Mouse (Mus musculus): ENCODE results near the gene Hba-a2. TPM values are rescaled to one million over a fixed set of nuclear protein-coding genes. Genes with fewer than 3 reads are reported as not detected.
A peak's percentile ranks its signal among the peaks of the same experiment; 100 is the strongest.

Hba-a2 gene
- total RNA-seq, 2 experiments from 2014 or later = 253 to 257 TPM

DNA sequence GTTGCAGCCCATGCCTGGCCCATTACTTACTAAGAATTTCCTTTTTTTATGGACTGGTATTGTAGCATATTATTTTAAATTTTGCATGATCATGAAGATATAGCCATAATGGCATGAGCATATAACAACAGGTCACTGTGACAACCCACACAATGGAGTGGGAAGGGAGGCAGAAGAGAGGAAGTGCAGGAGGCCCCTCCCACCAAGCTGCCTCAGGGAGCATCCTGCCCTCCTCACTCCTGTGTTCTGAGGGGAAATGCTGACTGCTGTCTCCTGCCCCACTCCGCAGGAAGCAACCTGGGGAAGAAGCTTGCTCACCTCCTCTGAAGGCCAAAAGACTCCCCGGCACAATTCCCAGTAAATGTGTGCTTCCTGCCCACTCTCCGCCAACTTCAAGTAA, 13.6 kb downstream of the Hba-a2 start:
- no peak for DNase-seq (ENCODE audit: low spot score in 2 of 2)

GRCm38 (mm10) chr11:32316009-32316408, 19.7 kb downstream of the Hba-a2 start:
- no peak for DNase-seq (ENCODE audit: low spot score in 2 of 2)

DNA sequence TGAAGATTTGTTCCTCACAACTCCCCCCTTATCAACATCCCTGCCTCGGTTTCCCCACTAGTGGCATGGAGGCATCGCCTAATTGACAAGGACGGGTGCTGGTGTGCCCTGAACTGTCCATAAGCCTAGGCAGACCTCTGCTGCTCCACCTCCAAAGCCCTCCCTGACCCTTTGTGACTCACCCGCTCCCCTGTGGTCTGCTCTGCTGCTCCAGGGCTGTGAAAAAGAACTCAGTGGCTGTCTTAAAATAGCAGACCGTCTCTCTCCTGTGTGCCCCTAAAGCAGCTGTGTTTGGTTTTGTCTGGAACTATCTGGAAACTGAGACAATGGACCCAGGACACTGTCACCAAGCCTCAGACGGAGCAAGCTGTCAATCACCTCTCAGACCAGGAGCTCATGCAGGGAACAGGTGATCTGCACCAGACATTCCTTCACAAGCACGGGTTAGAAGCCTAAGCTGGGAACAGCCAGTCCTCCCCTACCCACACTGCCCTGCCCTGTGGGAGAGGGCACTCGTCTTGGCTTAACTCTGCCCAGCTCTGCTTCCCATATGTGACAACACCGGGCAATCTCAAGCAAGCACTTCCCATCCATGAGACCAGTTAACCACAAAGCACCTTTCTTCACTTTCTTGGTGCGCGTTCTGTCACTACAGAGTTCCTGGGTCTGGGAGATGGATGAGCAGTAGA, 24.4 kb downstream of the Hba-a2 start:
- DNase-seq (ENCODE audit: low spot score in 2 of 2) = no peak

DNA sequence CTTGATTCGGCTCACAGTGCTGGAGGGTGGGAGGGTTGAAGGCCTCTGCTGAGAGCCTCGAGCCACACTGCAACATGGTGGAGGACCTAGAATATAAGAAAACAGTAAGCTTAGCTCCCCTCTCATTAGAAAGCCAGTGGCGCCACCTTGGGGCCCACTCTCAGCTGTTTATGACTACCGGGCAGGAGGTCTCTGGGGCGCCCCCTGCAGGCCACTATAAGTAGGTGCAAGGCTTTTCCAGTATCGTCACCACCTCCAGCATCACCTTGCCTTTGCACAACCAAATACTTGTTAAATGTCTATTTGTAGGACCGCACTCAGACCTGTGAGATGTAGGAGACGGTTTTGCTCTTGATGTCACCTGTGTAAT, 24.9 kb downstream of the Hba-a2 start:
- peak in 1 of 2 experiments; percentile 74 for DNase-seq (ENCODE audit: low spot score in 2 of 2)

- peak; percentile 48 to 89 for DNase-seq (ENCODE audit: low spot score in 2 of 2)
These were observed 28.3 kb downstream of the Hba-a2 start for GRCm38 (mm10) chr11:32324609-32325008.

DNA sequence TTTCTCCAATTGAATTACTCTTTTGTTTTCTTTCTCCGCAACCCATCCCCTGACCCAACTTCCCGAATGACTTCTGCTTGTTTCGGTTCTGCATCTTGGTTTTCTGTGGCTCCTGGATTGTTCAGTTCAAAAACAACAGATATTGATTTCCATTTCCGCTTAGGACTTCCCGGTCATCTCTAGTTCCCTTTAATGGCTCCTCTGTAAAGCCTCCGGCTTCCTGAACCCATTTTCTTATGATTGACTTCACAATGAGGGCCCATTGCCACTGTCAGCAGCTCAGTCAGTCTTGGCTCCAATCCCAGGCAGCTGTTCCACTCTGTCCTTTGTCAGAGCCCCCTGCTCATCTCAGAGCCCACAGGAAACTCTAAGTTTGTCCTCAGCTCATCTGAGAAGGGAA, 34.8 kb downstream of the Hba-a2 start:
- no peak for DNase-seq (ENCODE audit: low spot score in 2 of 2)

DNA sequence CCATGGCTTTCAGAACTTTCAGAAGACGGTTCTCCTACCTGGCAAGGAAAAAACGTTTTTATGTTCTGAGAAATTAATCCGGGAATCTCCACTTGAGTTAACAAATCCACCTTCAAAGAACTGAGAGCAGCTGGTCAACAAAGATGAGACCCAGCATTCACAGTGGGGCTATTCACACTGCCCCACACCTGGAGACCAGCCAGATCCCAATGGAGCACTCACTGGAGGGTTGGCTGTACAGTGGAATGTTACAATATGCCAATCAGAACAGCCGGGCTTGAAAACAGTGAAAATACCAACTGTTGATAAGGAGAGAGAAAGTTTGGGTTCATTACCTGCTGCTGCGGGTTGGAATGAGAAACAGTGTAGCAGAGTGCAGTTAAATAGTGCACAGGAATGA, 35.6 kb downstream of the Hba-a2 start:
- DNase-seq (ENCODE audit: low spot score in 2 of 2) = no peak

GRCm38 (mm10) chr11:32333235-32333634, 36.9 kb downstream of the Hba-a2 start:
- DNase-seq (ENCODE audit: low spot score in 2 of 2) = peak; percentile 36 to 70

GRCm38 (mm10) chr11:32336435-32336907, 40.2 kb downstream of the Hba-a2 start:
- DNase-seq (ENCODE audit: low spot score in 2 of 2) = no peak

- DNase-seq (ENCODE audit: low spot score in 2 of 2) = no peak
These were observed 42.8 kb downstream of the Hba-a2 start for GRCm38 (mm10) chr11:32339131-32339531.

DNA sequence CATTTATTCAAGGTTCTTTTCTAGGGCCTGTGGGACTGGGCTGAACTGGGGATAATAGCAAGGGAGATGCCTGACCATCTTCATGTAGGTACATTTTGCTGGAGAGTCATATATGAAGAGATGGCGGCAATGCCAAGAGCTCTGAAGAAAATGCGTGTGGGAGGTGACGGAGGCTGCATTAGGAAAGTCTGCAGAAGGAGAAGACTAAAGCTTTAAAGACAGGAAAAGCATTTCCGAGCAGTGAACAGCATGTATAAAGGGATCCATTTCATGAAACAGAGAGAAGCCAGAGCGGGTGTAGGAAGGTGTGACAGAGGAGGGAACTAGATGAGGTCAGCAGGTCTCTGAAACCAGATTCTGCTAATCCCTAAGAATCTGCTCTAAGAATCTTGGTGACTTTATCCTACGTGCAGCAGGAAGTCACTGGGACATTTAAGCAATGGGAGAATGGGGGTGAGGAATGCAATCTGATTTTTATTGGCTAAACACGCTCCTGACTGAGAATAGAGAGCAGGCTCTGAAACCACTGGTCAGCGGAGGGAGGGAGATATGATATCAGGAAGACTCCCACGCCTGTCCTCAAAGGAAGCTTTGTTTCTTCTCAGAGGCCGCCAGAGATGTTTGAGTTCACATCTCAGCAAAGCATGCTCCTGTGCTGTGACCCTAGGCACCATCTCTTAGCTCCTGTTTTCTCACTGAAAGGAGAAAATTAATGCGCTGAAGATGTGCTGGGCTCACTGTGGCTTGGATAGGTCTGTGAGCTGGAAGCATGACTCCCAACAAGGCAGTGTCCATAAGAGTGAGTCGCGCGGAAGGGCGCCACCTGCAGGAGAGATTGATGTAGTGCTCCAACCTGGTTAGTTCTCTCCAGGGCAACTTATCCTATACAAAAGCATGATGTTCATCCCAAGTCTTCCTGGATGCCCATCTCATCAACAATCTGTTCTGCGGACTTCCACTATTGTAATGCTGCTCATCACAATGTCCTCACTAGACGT, 44.5 kb downstream of the Hba-a2 start:
- DNase-seq (ENCODE audit: low spot score in 2 of 2) = no peak

DNA sequence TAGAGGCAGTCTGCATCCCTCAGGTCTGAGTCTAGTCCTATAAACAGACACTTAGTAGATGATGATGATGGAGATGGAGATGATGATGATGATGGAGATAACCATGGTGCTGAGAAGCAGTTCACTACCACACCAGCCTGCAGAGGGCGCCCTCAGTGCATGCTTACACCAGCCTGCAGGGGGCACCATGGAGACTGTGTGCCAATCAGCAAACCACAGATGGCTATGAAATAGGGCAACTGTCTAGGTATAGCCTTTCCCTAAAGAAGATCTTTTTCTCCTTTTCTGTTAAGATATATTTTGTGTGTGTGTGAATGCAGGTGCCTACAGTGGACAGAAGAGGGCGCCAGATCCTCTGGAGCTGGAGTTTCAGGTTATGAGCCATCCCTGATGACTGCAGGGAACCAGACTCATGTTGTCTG, 46.5 kb downstream of the Hba-a2 start:
- no peak for DNase-seq (ENCODE audit: low spot score in 2 of 2)

- DNase-seq (ENCODE audit: low spot score in 2 of 2) = no peak
These were observed 47.1 kb downstream of the Hba-a2 start for GRCm38 (mm10) chr11:32343350-32343749.

DNA sequence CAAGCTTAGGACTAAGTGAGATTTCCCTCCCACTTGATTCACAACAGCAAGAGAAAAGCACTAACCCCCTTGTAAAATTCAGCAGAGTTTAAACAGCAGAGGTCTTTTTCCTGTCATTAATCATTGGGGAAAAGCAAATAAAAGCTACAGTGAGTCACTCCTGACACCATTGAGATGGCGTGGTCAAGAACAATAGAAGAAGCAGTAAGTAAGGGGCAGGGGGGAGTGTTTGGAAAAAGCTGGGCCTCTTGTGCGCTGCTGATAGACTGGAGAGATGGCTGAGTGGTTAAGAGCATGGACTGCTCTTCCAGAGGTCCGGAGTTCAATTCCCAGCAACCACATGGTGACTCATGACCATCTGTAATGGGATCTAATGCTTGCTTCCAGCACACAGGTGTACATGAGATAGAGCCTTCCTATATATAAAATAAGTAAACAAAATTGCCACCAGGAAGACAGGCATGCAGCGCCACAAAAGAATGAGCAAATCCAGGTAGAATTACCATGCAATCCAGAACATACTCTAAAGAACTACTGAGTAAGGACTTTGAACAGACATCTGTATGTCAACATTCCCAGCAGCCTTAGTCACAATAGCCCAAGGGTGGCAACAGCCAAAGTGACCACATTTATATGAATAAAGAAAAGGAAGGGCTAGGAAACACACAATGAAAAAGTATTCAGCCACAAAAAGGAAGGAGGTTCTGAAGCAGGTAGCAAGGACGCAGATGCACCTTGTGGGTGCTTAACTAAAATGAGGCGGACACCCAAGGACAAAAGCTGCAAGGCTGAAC, 49.4 kb downstream of the Hba-a2 start:
- DNase-seq (ENCODE audit: low spot score in 2 of 2) = no peak

Other genes with a start within 250 kb of the Hba-a2 start
- gene Il9r, start 96.2 kb upstream of the Hba-a2 start, total RNA-seq (2021) = not detected
- gene Snrnp25, start 91.1 kb upstream of the Hba-a2 start, total RNA-seq (2021) = 10 to 100 TPM; 25.0 to 28.1 TPM
- 10 to 100 TPM; 10.3 to 14.5 TPM for gene Rhbdf1, start 74.2 kb upstream of the Hba-a2 start, total RNA-seq (2021)
- 10 to 100 TPM; 16.2 to 16.3 TPM for gene Mpg, start 70.0 kb upstream of the Hba-a2 start, total RNA-seq (2021)
- 10 to 100 TPM; 48.6 to 49.0 TPM for gene Nprl3, start 28.8 kb upstream of the Hba-a2 start, total RNA-seq (2021)
- gene Hba-x, start 20.1 kb upstream of the Hba-a2 start, total RNA-seq (2021) = not detected
- gene Hba-a1, start 13.0 kb upstream of the Hba-a2 start, total RNA-seq (2021) = 100 to 1,000 TPM; 298 to 318 TPM
- gene Hbq1b, start 9.5 kb upstream of the Hba-a2 start, total RNA-seq (2021) = 1 to 10 TPM in 1 of 2 experiments, not detected in 1; 1.6 TPM
- gene Hbq1a, start 3.6 kb downstream of the Hba-a2 start, total RNA-seq (2021) = 1 to 10 TPM in 1 of 2 experiments, under 1 TPM in 1; 0.97 to 1.3 TPM
- gene Sh3pxd2b, start 51.3 kb downstream of the Hba-a2 start, total RNA-seq (2021) = 10 to 100 TPM; 10.0 to 12.0 TPM
- 10 to 100 TPM; 27.4 to 31.3 TPM for gene Ubtd2, start 158.9 kb downstream of the Hba-a2 start, total RNA-seq (2021)
- 1 to 10 TPM; 2.6 to 2.9 TPM for gene Efcab9, start 235.6 kb downstream of the Hba-a2 start, total RNA-seq (2021)
- 1 to 10 TPM; 7.6 to 8.0 TPM for gene Stk10, start 236.8 kb downstream of the Hba-a2 start, total RNA-seq (2021)

All from layer of hippocampus, adult 18-20 months (tissue).